In genomic region chr9:62124266-62124665, GRCm38 (mm10) we compare ENCODE assay signal across 17 mouse cellular contexts.
"Had no signal": no experiment of that assay in that cellular context is flagged by ENCODE, and none has a peak within 500 bp of the region (broad histone marks: within the 10 kb centered on the region; RNA-seq: fewer than 3 reads in every experiment).

No protein-coding gene starts in this region.

- H3K4me3 ChIP-seq: lung, embryonic 15.5 days; megakaryocyte, embryonic 14.5 days; midbrain, embryonic 13.5 days; midbrain, embryonic 15.5 days; neural tube, embryonic 12.5 days; stomach, embryonic 15.5 days had no signal

- H3K27ac ChIP-seq: lung, embryonic 15.5 days; macrophage; neural tube, embryonic 12.5 days; stomach, embryonic 15.5 days; stomach, postnatal 0 days had no signal

- H3K4me1 ChIP-seq: stomach, embryonic 15.5 days had no signal

- H3K27me3 ChIP-seq: lung, embryonic 15.5 days; midbrain, embryonic 15.5 days; neural tube, embryonic 12.5 days; stomach, embryonic 15.5 days had no signal

- DNase-seq: lung, adult 2 months; lung, postnatal 14 days; lung, postnatal 36 days; right cerebral cortex, postnatal 14 days; thymus, adult 2 months; thymus, postnatal 25 days; thymus, postnatal 4 days had no signal

- H3K9me3 ChIP-seq: lung, embryonic 15.5 days; midbrain, embryonic 13.5 days; midbrain, embryonic 15.5 days; neural tube, embryonic 12.5 days; stomach, embryonic 15.5 days had no signal

- H3K9ac ChIP-seq: lung, embryonic 15.5 days; midbrain, embryonic 13.5 days; midbrain, embryonic 15.5 days; neural tube, embryonic 12.5 days; stomach, embryonic 15.5 days had no signal

- H3K36me3 ChIP-seq: lung, embryonic 15.5 days; midbrain, embryonic 13.5 days; midbrain, embryonic 15.5 days; neural tube, embryonic 12.5 days; stomach, embryonic 15.5 days had no signal

- H3K4me2 ChIP-seq: midbrain, embryonic 11.5 days; midbrain, embryonic 13.5 days; stomach, embryonic 15.5 days had no signal

- ATAC-seq: lung, postnatal 0 days; midbrain, embryonic 13.5 days; midbrain, embryonic 15.5 days had no signal
